Mouse (Mus musculus) myocyte (in vitro differentiated cells): ENCODE measurements around the gene Nudt22. TPM values are rescaled to one million over a fixed set of nuclear protein-coding genes. Genes with fewer than 3 reads are reported as not detected.
A peak's percentile ranks its signal among the peaks of the same experiment; 100 is the strongest.

ENCODE experiments used
- H3K27me3 ChIP-seq: one replicate; pipeline ENCODE4 v1.6.1; 2011; ENCODE audit not compliant: control insufficient read depth, insufficient read depth, insufficient read length
- H3K36me3 ChIP-seq: one replicate; pipeline ENCODE4 v1.6.1; 2011; ENCODE audit not compliant: control insufficient read depth, insufficient read depth
- H3K4me2 ChIP-seq: one replicate; pipeline ENCODE4 v1.6.1; 2011; ENCODE audit warnings: low read depth, control low read depth
- H3K4me3 ChIP-seq: one replicate; pipeline ENCODE4 v1.5.1; 2011; ENCODE audit warnings: mild to moderate bottlenecking, control low read depth, moderate library complexity
- H3K79me2 ChIP-seq: one replicate; pipeline ENCODE4 v1.6.1; 2011; ENCODE audit not compliant: control insufficient read depth, insufficient read depth
- H3ac ChIP-seq: one replicate; pipeline ENCODE4 v1.6.1; 2011; ENCODE audit not compliant: control insufficient read depth, insufficient read length
- CEBPB ChIP-seq: IDR thresholded peaks from 2 replicates; pipeline ENCODE4 v1.6.1; 2011; ENCODE audit warnings: mild to moderate bottlenecking, moderate library complexity; ENCODE audit not compliant: poor library complexity, insufficient read depth, severe bottlenecking
- E2F4 ChIP-seq: IDR thresholded peaks from one replicate; pipeline ENCODE4 v1.6.1; 2011; ENCODE audit warnings: mild to moderate bottlenecking, control low read depth, moderate library complexity; ENCODE audit not compliant: insufficient read depth
- MAX ChIP-seq: IDR thresholded peaks from one replicate; pipeline ENCODE4 v1.6.1; 2011; ENCODE audit warnings: low read depth, mild to moderate bottlenecking, control low read depth
- MYOD1 ChIP-seq, 3 experiments: IDR thresholded peaks; one replicate each; pipeline ENCODE4 v1.6.1; 2011; ENCODE audit warnings: control low read depth in 2 of 3, low read depth in 2 of 3, mild to moderate bottlenecking in 2 of 3, moderate library complexity in 1 of 3; ENCODE audit not compliant: insufficient read length in 2 of 3, control insufficient read depth in 1 of 3
- MYOG ChIP-seq, 3 experiments: IDR thresholded peaks; one replicate each; pipeline ENCODE4 v1.6.1; 2011; ENCODE audit warnings: control low read depth in 2 of 3, low read depth in 2 of 3, mild to moderate bottlenecking in 2 of 3; ENCODE audit not compliant: insufficient read length in 2 of 3, control insufficient read depth in 1 of 3, insufficient read depth in 1 of 3
- POLR2A ChIP-seq: IDR thresholded peaks from one replicate; pipeline ENCODE4 v1.6.1; 2011; ENCODE audit warnings: low read depth, mild to moderate bottlenecking, control low read depth, moderate library complexity; ENCODE audit not compliant: insufficient read length
- POLR2AphosphoS2 ChIP-seq: IDR thresholded peaks from one replicate; pipeline ENCODE4 v1.6.1; 2011; ENCODE audit warnings: low read depth, control low read depth; ENCODE audit not compliant: insufficient read length
- REST ChIP-seq: IDR thresholded peaks from one replicate; pipeline ENCODE4 v1.6.1; 2011; ENCODE audit warnings: mild to moderate bottlenecking, control low read depth, moderate library complexity; ENCODE audit not compliant: insufficient read depth, insufficient read length
- SRF ChIP-seq: IDR thresholded peaks from one replicate; pipeline ENCODE4 v1.6.1; 2011; ENCODE audit warnings: low read depth; ENCODE audit not compliant: control insufficient read depth, insufficient read length
- TCF12 ChIP-seq: IDR thresholded peaks from one replicate; pipeline ENCODE4 v1.6.1; 2011; ENCODE audit warnings: mild to moderate bottlenecking, control low read depth; ENCODE audit not compliant: poor library complexity, insufficient read depth, severe bottlenecking
- TCF3 ChIP-seq: IDR thresholded peaks from one replicate; pipeline ENCODE4 v1.6.1; 2011; ENCODE audit warnings: low read depth, control low read depth; ENCODE audit not compliant: insufficient read length
- USF1 ChIP-seq: IDR thresholded peaks from one replicate; pipeline ENCODE4 v1.6.1; 2011; ENCODE audit warnings: low read depth, mild to moderate bottlenecking, control low read depth, moderate library complexity
- polyA plus RNA-seq: library from polyadenylated mRNA; unstranded; fragments of >200 nt; fragmentation: generic; extraction: Trizol; gene quantifications from one replicate; pipeline ENCODE4 v1.2.1, GENCODE M21; 2012; ENCODE audit warnings: missing spikeins

The Nudt22 gene
- polyA plus RNA-seq, 1 experiment = 27.0 TPM

GRCm38 (mm10) chr19:6981465-6981864 lies 14.5 kb downstream of the Nudt22 start:
- H3K36me3 ChIP-seq = peaks cover 14% of the 10 kb centered on the region
- H3K27me3 ChIP-seq = no peaks in the 10 kb centered on the region
- H3ac ChIP-seq = no peak overlapping the region
- TF ChIP-seq POLR2A (no peak), MYOD1 (IDR thresholded peaks at IDR 0.05; ENCODE audit: control insufficient read depth in 1 of 3, insufficient read length in 2 of 3, low read depth in 2 of 3) (no peak), TCF12 (no peak), MYOG (IDR thresholded peaks at IDR 0.05; ENCODE audit: control insufficient read depth in 1 of 3, insufficient read depth in 1 of 3, insufficient read length in 2 of 3, low read depth in 2 of 3) (no peak), POLR2AphosphoS2 (peak; percentile 65), REST (no peak)
- peaks cover 36% of the 10 kb centered on the region for H3K79me2 ChIP-seq
- peak overlapping the region; percentile 83 for H3K4me3 ChIP-seq
- peak overlapping the region; percentile 92 for H3K4me2 ChIP-seq

- Histone ChIP-seq H3K4me2 (peak within 1 kb of the TSS; percentile 100), H3K27me3 (no peaks in the 10 kb centered on the region), H3ac (peak within 1 kb of the TSS; percentile 50), H3K4me3 (peak within 1 kb of the TSS; percentile 83), H3K36me3 (peaks cover 14% of the 10 kb centered on the region), H3K79me2 (peaks cover 44% of the 10 kb centered on the region)
- TF ChIP-seq MYOD1 (IDR thresholded peaks at IDR 0.05; ENCODE audit: control insufficient read depth in 1 of 3, insufficient read length in 2 of 3, low read depth in 2 of 3) (no peak), MYOG (IDR thresholded peaks at IDR 0.05; ENCODE audit: control insufficient read depth in 1 of 3, insufficient read depth in 1 of 3, insufficient read length in 2 of 3, low read depth in 2 of 3) (no peak), POLR2AphosphoS2 (peak; percentile 99), USF1 (no peak), CEBPB (no peak), MAX (no peak), TCF3 (no peak), E2F4 (peak; percentile 75), POLR2A (peak; percentile 99), TCF12 (no peak), REST (peak; percentile 30), SRF (peak; percentile 62)
Measured at GRCm38 (mm10) chr19:6980381-6981093, 15.4 kb downstream of the Nudt22 start, which contains the start of gene Fkbp2. Gene Fkbp2 (minus strand): TSS chr19:6980501.

GRCm38 (mm10) chr19:6979486-6980380 lies 16.2 kb downstream of the Nudt22 start:
- H3K27me3 ChIP-seq = no peaks in the 10 kb centered on the region
- peaks cover 14% of the 10 kb centered on the region for H3K36me3 ChIP-seq
- TF ChIP-seq USF1 (no peak), POLR2AphosphoS2 (peak; percentile 85), POLR2A (peak; percentile 62), MAX (no peak), CEBPB (no peak), TCF12 (no peak), E2F4 (no peak), MYOG (IDR thresholded peaks at IDR 0.05; ENCODE audit: control insufficient read depth in 1 of 3, insufficient read depth in 1 of 3, insufficient read length in 2 of 3, low read depth in 2 of 3) (peak; percentile 22 to 69 (median 46)), MYOD1 (IDR thresholded peaks at IDR 0.05; ENCODE audit: control insufficient read depth in 1 of 3, insufficient read length in 2 of 3, low read depth in 2 of 3) (peak in 2 of 3 experiments; percentile 58 to 72), SRF (no peak), TCF3 (peak; percentile 10)

DNA sequence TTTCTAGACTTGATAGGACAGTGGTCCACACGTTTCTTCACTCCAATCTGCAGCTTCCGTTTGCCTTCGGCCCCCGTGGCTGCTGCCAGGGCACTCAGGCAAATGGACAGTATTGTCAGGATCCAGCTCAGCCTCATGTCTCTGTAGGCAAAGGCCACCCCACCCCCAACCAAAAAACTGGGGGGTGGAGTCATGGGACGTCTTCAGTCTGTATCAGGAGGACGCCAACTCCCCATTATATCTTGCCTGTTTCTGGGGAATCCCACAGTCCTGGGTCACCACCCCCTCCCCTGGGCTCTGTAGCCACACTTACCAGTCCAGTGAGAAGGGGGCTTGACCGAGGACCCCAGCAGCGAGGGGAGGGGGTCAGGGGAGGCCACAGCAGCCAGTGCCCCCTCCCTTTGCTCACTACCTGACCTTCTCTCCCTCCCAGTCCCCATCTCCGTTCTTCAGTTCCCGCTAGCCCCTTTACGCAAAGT lies 16.9 kb downstream of the Nudt22 start:
- TF ChIP-seq TCF12 (no peak), POLR2AphosphoS2 (peak; percentile 89)
- peak overlapping the region; percentile 83 for H3K4me3 ChIP-seq
- peak overlapping the region; percentile 50 for H3ac ChIP-seq
- H3K27me3 ChIP-seq = no peaks in the 10 kb centered on the region
- H3K79me2 ChIP-seq = peaks cover 46% of the 10 kb centered on the region
- peak overlapping the region; percentile 100 for H3K4me2 ChIP-seq
- H3K36me3 ChIP-seq = peaks cover 11% of the 10 kb centered on the region

More at GRCm38 (mm10) chr19:6979486-6980380, 16.2 kb downstream of the Nudt22 start:
- peaks cover 46% of the 10 kb centered on the region for H3K79me2 ChIP-seq
- H3K4me2 ChIP-seq = peak overlapping the region; percentile 100
- H3K4me3 ChIP-seq = peak overlapping the region; percentile 83
- peak overlapping the region; percentile 50 for H3ac ChIP-seq

DNA sequence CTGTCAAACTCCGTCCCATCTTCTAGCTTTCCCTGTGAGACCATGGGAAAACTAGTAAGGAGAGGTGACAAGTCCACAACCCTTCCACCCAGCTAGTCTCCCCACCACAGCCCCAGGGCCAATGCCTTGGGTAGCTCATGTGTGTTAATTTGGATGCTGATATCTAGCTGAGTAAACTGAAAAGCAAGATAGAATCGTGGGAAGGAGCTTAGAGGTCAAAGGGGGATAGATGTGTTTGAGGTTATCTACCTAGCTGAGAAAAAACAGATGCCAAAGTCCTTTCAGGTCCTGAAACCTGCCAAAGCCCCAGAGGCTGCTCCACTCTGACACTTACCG lies 17.3 kb downstream of the Nudt22 start:
- H3ac ChIP-seq = no peak overlapping the region
- no peaks in the 10 kb centered on the region for H3K27me3 ChIP-seq
- peaks cover 7% of the 10 kb centered on the region for H3K36me3 ChIP-seq
- H3K79me2 ChIP-seq = peaks cover 46% of the 10 kb centered on the region
- TF ChIP-seq SRF = no peak
- no peak for TF ChIP-seq REST
- no peak for TF ChIP-seq TCF3
- no peak for TF ChIP-seq MYOG (IDR thresholded peaks at IDR 0.05; ENCODE audit: control insufficient read depth in 1 of 3, insufficient read depth in 1 of 3, insufficient read length in 2 of 3, low read depth in 2 of 3)
- TF ChIP-seq POLR2AphosphoS2 = no peak
- no peak for TF ChIP-seq TCF12
- no peak for TF ChIP-seq CEBPB
- TF ChIP-seq MAX = no peak
- TF ChIP-seq MYOD1 (IDR thresholded peaks at IDR 0.05; ENCODE audit: control insufficient read depth in 1 of 3, insufficient read length in 2 of 3, low read depth in 2 of 3) = no peak
- no peak for TF ChIP-seq USF1
- TF ChIP-seq E2F4 = no peak
- no peak for TF ChIP-seq POLR2A
- H3K4me2 ChIP-seq = peak overlapping the region; percentile 100
- H3K4me3 ChIP-seq = peak overlapping the region; percentile 83
